Mouse (Mus musculus) neural tube, embryonic 12.5 days (tissue): Measurements from ENCODE around the gene Emc8. TPM values are rescaled to one million over a fixed set of nuclear protein-coding genes. Genes with fewer than 3 reads are reported as not detected.
"Not testable (repeated sequence)": the region's sequence is repeated elsewhere in the genome, so short reads cannot be mapped to it uniquely, and the experiment has no call there.

Source experiments
- ATAC-seq: fragments of 200-750 bp; cut with Nextera tagmentation; 2 replicates; pipeline ENCODE4 v1.8.0; 2017; ENCODE audit warnings: low read depth, mild to moderate bottlenecking, moderate TSS enrichment, moderate library complexity; ENCODE audit not compliant: low FRiP score
- H3K27ac ChIP-seq: fragments of 300-500 bp; sonication (generic); 2 replicates; pipeline ENCODE4 v1.5.1; 2016
- H3K27me3 ChIP-seq: fragments of 300-500 bp; sonication (generic); replicated peaks from 2 replicates; pipeline ENCODE4 v1.6.1; 2016; ENCODE audit warnings: mild to moderate bottlenecking
- H3K36me3 ChIP-seq: fragments of 300-500 bp; sonication (generic); 2 replicates; pipeline ENCODE4 v1.6.1; 2016; ENCODE audit warnings: mild to moderate bottlenecking
- H3K4me1 ChIP-seq: fragments of 300-500 bp; sonication (generic); 2 replicates; pipeline ENCODE4 v1.6.1; 2016
- H3K4me2 ChIP-seq: fragments of 300-500 bp; sonication (generic); replicated peaks from 2 replicates; pipeline ENCODE4 v1.6.1; 2016; ENCODE audit warnings: mild to moderate bottlenecking
- H3K4me3 ChIP-seq: fragments of 300-500 bp; sonication (generic); 2 replicates; pipeline ENCODE4 v1.5.1; 2016
- H3K9ac ChIP-seq: fragments of 300-500 bp; sonication (generic); 2 replicates; pipeline ENCODE4 v1.6.1; 2016; ENCODE audit warnings: mild to moderate bottlenecking
- H3K9me3 ChIP-seq: fragments of 300-500 bp; sonication (generic); 2 replicates; pipeline ENCODE4 v1.6.1; 2016; ENCODE audit warnings: mild to moderate bottlenecking
- WGBS: fragments of 180-500 bp; shearing (Covaris S2); methylation state at CpG from one replicate; pipeline ENCODE4 v1.1.7; 2016; 5-methylcytosine and 5-hydroxymethylcytosine counted together
- polyA plus RNA-seq: library from polyadenylated mRNA; unstranded; fragments of >200 nt; fragmentation: Nextera tagmentation; extraction: Ambion mirVana; gene quantifications from 2 replicates; pipeline ENCODE4 v1.2.1, GENCODE M21; 2016

Gene Emc8
- polyA plus RNA-seq, 1 experiment from 2014 or later, result 204 TPM

- no peaks in the 10 kb centered on the region for H3K36me3 ChIP-seq
- WGBS, result 14% methylated on average over 10 of the region's 10 CpGs
Measured at GRCm38 (mm10) chr8:120683602-120684001, 15.2 kb upstream of the Emc8 start.

GRCm38 (mm10) chr8:120681113-120681512 is 12.7 kb upstream of the Emc8 start:
- H3K9ac ChIP-seq, result no peak overlapping the region
- H3K9me3 ChIP-seq, result no peaks in the 10 kb centered on the region
- H3K36me3 ChIP-seq, result 0 out of 2 replicates have a peak, but pooled peaks cover 4% of the 10 kb centered on the region
- H3K27ac ChIP-seq, result no peak overlapping the region
- 85% methylated on average over 10 of the region's 10 CpGs for WGBS
- H3K4me3 ChIP-seq, result no peak overlapping the region
- ATAC-seq, result no peak
- no peaks in the 10 kb centered on the region for H3K4me1 ChIP-seq
- peaks cover 7% of the 10 kb centered on the region; the same call in 1 of the 2 replicates for H3K27me3 ChIP-seq
- H3K4me2 ChIP-seq, result no peak overlapping the region

More at GRCm38 (mm10) chr8:120683602-120684001, 15.2 kb upstream of the Emc8 start:
- no peak overlapping the region for H3K4me2 ChIP-seq
- no peak for ATAC-seq
- H3K9me3 ChIP-seq, result no peaks in the 10 kb centered on the region
- peaks cover 7% of the 10 kb centered on the region; the same call in 1 of the 2 replicates for H3K27me3 ChIP-seq
- no peak overlapping the region for H3K9ac ChIP-seq
- H3K4me1 ChIP-seq, result no peaks in the 10 kb centered on the region
- no peak overlapping the region for H3K27ac ChIP-seq
- H3K4me3 ChIP-seq, result no peak overlapping the region

GRCm38 (mm10) chr8:120680405-120680804 is 12.0 kb upstream of the Emc8 start:
- not testable (repeated sequence) for H3K4me2 ChIP-seq, H3K4me3 ChIP-seq, H3K4me1 ChIP-seq, ATAC-seq, H3K9me3 ChIP-seq, H3K27ac ChIP-seq, H3K9ac ChIP-seq, H3K27me3 ChIP-seq
- WGBS, result 68% methylated on average over 7 of the region's 7 CpGs
- peaks cover 10% of the 10 kb centered on the region; the same call in 1 of the 2 replicates for H3K36me3 ChIP-seq

GRCm38 (mm10) chr8:120679629-120680387 is 11.4 kb upstream of the Emc8 start:
- Histone ChIP-seq H3K27ac (no peak overlapping the region), H3K36me3 (peaks cover 10% of the 10 kb centered on the region; the same call in 1 of the 2 replicates), H3K9ac (no peak overlapping the region), H3K4me2 (no peak overlapping the region), H3K4me1 (no peaks in the 10 kb centered on the region), H3K9me3 (no peaks in the 10 kb centered on the region), H3K27me3 (peaks cover 7% of the 10 kb centered on the region; the same call in 1 of the 2 replicates), H3K4me3 (no peak overlapping the region)
- no peak for ATAC-seq
- WGBS, result 68% methylated on average over 11 of the region's 11 CpGs

- no peak overlapping the region for H3K4me3 ChIP-seq
- H3K27ac ChIP-seq, result no peak overlapping the region
- no peak overlapping the region for H3K9ac ChIP-seq
- 16% methylated on average over 10 of the region's 10 CpGs for WGBS
- no peaks in the 10 kb centered on the region for H3K4me1 ChIP-seq
- no peak overlapping the region for H3K4me2 ChIP-seq
- no peak for ATAC-seq
- H3K36me3 ChIP-seq, result peaks cover 19% of the 10 kb centered on the region
- H3K9me3 ChIP-seq, result no peaks in the 10 kb centered on the region
- peaks cover 4% of the 10 kb centered on the region; the same call in 1 of the 2 replicates for H3K27me3 ChIP-seq
Measured at GRCm38 (mm10) chr8:120678447-120678846, 10.1 kb upstream of the Emc8 start.

DNA sequence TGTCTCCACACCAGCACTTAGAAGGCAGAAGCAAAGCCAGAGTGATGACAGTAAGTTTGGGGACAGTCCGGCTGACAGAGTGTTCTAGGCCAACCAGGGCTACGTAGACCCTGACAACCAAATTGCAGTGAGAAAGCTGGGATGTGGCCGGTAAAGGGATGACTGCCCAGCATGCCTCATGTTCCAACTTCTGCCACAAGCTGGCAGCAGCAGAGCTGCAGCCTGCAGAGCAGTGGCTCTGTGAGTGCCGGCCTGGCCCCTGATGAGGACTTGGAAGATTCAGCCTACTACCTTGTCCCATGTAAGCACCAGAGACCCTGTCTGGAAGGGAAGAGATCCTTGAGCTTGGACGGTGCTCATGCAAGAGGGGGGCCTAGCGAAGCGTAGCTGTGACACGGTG is 7.3 kb upstream of the Emc8 start:
- no peak overlapping the region for H3K27ac ChIP-seq
- no peak overlapping the region for H3K4me2 ChIP-seq
- H3K4me1 ChIP-seq, result 0 out of 2 replicates have a peak, but pooled peaks cover 4% of the 10 kb centered on the region
- peaks cover 46% of the 10 kb centered on the region for H3K36me3 ChIP-seq
- WGBS, result 72% methylated on average over 8 of the region's 8 CpGs
- no peak for ATAC-seq
- H3K9me3 ChIP-seq, result no peaks in the 10 kb centered on the region
- no peak overlapping the region for H3K9ac ChIP-seq
- no peaks in the 10 kb centered on the region for H3K27me3 ChIP-seq
- H3K4me3 ChIP-seq, result no peak overlapping the region

DNA sequence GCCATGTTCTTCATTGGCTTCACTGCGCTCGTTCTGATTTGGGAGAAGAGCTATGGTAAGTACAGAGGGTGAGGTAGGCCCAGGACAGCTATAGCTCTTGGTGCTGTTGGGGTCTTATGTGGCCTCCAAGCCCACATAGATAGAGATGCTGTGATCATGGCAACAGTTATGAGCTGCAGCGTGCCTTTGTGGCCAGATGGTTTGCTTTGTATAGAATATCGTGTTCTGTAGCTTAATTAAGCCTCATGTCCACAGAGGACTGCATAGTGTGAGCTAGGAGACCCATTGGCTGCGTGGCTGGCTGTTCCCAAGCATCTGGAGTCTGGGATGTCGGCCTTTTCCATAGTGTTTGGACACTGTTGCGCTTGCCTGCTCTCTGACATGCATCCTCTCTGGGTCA is 4.9 kb upstream of the Emc8 start:
- ATAC-seq, result no peak
- H3K27ac ChIP-seq, result no peak overlapping the region
- H3K27me3 ChIP-seq, result no peaks in the 10 kb centered on the region
- H3K4me1 ChIP-seq, result peaks cover 10% of the 10 kb centered on the region
- H3K4me3 ChIP-seq, result no peak overlapping the region
- peaks cover 55% of the 10 kb centered on the region for H3K36me3 ChIP-seq
- H3K9ac ChIP-seq, result no peak overlapping the region
- H3K9me3 ChIP-seq, result no peaks in the 10 kb centered on the region
- no peak overlapping the region for H3K4me2 ChIP-seq
- 96% methylated on average over 7 of the region's 7 CpGs for WGBS

DNA sequence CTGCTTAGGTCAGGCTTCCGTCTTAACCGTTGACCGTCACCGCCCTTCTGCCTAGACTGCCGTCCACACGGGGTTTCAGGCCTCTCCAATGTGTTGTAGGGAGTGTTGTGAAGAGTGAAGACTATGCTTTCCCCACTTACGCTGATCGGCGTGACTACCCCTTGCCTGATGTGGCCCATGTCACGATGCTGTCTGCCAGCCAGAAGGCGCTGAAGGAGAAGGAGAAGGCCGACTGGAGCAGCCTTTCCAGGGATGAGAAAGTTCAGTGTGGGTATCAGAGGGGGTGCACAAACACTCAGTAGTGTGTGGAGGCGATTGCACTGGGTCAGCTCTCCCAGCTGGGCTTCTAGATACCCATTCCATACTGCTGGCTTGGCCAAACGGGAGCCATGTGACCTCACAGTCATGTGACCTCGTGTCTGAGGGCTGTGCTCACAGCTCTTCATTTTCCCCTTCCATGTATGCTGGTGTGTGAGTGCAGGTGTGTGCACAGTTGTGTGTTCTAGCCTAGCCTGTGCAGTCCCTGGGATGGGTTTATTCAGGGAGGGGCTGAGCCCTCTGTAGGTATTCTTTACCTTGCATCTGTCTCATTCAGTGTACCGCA is 4.4 kb upstream of the Emc8 start:
- H3K27me3 ChIP-seq, result no peaks in the 10 kb centered on the region
- no peaks in the 10 kb centered on the region for H3K9me3 ChIP-seq
- no peak overlapping the region for H3K4me3 ChIP-seq
- H3K4me2 ChIP-seq, result no peak overlapping the region
- 91% methylated on average over 16 of the region's 16 CpGs for whole genome bisulfite sequencing
- H3K36me3 ChIP-seq, result peaks cover 55% of the 10 kb centered on the region
- H3K9ac ChIP-seq, result no peak overlapping the region
- ATAC-seq, result no peak
- H3K27ac ChIP-seq, result no peak overlapping the region
- H3K4me1 ChIP-seq, result peaks cover 10% of the 10 kb centered on the region

GRCm38 (mm10) chr8:120671775-120672174 is 3.4 kb upstream of the Emc8 start:
- peaks cover 14% of the 10 kb centered on the region for H3K4me1 ChIP-seq
- ATAC-seq, result no peak
- H3K4me3 ChIP-seq, result no peak overlapping the region
- no peak overlapping the region for H3K27ac ChIP-seq
- no peaks in the 10 kb centered on the region for H3K27me3 ChIP-seq
- 55% methylated on average over 6 of the region's 6 CpGs for WGBS
- peaks cover 50% of the 10 kb centered on the region for H3K36me3 ChIP-seq
- no peak overlapping the region for H3K9ac ChIP-seq
- no peaks in the 10 kb centered on the region for H3K9me3 ChIP-seq
- no peak overlapping the region for H3K4me2 ChIP-seq

DNA sequence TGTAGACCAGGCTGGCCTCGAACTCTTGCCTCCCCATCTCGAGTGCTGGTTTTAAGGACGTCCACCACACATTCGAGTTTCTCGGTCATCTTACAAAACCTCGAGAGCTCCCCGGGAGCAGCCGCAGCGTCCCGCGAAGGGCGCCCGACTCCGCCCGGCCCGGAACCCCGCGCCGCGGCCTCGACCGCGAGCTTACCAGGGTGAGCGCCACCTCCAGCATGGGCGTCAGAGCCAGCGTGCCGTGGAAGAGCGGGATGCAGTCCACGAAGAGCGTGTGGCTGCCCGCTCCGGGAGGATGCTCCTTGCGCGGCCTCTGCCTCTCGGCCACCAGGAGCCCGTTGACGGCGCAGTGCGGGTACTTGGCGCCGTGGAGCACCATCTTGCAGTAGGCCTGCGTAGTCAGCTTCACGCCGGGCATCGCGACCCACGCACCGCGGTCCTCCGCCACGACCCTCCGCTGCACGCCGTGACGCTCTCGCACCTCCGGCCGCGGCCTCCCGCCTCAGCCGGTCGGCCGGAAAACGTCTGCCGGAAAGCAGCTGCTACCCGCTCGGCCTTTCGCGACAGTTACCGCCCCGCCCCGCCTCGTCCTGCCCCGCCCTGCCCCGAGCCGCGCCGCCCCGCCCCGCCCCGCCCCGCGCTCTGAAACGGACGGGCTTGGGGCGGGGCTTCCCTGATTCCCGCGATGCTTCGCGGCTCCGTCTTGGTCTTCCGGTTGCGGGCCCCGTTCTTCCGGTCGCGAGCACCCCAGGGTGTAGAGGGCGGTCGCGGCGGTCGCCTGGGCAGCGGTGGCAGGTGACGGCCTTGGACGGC is 606 bp downstream of the Emc8 start, which contains the start of the genes Gm27021 and Cox4i1:
Gm27021 (minus strand) TSS at position 519 of the 813 bp plus-strand sequence.
Cox4i1 (plus strand) TSS at position 662 of the 813 bp plus-strand sequence.
- peaks cover 31% of the 10 kb centered on the region for H3K36me3 ChIP-seq
- peak; percentile 93 for ATAC-seq
- H3K4me1 ChIP-seq, result peaks cover 42% of the 10 kb centered on the region
- H3K9ac ChIP-seq, result peak within 1 kb of the TSS; percentile 96
- no peaks in the 10 kb centered on the region for H3K27me3 ChIP-seq
- H3K4me2 ChIP-seq, result peak within 1 kb of the TSS; percentile 92
- H3K4me3 ChIP-seq, result peak within 1 kb of the TSS; percentile 88
- no peaks in the 10 kb centered on the region for H3K9me3 ChIP-seq
- H3K27ac ChIP-seq, result peak within 1 kb of the TSS; percentile 75; the same call in 1 of the 2 replicates
- WGBS, result under 1% methylated on average over 103 of the region's 105 CpGs

DNA sequence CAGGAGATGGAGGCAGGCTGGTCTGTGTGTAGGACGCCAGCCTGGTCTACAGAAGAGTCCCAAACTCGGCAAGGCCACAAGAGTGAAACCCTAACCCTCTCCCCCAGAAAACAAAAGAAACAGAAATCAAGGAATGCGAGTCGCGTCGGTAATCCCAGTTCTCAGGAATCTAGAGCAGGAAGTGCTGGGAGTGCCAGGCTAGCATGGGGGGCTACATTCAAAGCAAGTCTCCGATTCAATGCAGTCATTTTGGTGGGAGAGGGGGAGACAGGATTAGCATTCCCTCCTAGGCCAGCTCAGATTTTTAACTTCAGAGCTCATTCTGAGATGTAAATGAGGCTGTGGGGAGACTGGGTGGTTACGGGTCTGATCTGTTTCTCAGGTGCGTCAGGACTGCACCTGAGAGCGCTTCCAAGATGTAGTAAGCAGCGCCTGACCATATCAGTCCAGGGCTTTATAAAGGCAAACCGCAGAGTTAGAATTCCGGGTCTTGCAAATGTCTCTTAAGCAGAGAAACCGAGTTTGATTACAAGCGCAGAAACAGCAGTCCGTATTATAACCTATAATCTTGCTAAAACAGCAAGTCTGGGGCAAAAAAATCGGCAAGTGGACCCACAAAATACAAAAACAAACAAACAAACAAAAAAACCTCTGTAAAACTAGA is 1.4 kb downstream of the Emc8 start:
- Histone ChIP-seq H3K9me3 (no peaks in the 10 kb centered on the region), H3K4me2 (peak overlapping the region; percentile 92), H3K27ac (no peak overlapping the region), H3K9ac (peak overlapping the region; percentile 96), H3K4me3 (peak overlapping the region; percentile 88), H3K4me1 (peaks cover 42% of the 10 kb centered on the region), H3K27me3 (no peaks in the 10 kb centered on the region), H3K36me3 (peaks cover 23% of the 10 kb centered on the region)
- no peak for ATAC-seq
- WGBS, result 3% methylated on average over 17 of the region's 17 CpGs
